8 mouse cellular contexts compared by ENCODE assay signal in the genomic region with DNA sequence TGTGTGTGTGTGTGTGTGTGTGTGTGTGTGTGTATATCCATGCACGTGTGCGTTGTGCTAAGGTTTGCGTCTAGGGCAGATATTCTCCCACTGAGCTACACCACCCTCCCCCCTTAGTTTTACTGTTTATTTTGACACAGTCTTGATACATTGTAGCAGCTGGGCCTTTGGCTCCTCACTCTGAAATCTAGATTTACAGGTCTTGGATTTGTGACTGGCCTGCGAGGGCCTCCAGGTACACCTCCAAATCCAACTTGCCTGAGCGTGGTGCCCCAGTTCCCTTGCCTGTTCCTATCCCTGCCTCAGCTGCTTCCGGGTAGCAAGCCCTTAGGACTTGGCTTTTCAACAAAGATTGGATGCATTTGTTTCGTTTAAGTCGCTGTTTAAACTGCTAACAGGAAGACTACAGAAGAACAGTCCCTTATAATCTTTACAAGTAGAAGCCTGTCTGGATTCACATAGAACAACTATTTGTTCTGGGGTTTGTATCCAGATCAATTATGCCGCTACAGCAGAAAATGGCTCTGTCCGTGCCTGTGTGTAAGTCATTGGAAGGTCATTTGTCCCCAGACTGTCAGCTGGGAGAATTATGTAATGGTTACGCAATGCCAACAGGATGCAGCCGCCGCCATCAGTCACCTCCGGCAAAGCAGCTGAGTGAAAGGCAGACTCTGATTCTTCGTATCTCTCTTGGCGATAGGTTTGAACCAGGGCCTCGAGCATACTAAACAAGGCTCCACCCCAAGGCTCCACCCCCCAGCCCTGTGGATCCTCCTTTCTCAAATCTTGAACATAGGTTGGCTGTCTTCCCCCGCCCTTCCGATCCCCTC. TPM values are rescaled to one million over a fixed set of nuclear protein-coding genes. Genes with fewer than 3 reads are reported as not detected.
DNase-seq lines count a peak whose midpoint lies in the region; ATAC-seq and TF ChIP-seq lines count a peak whose summit lies in the region.

No protein-coding gene starts in this region.

- DNase-seq in embryonic facial prominence, embryonic 10.5 days (ENCODE audit: low spot score): no peak
- peak; percentile 71 for DNase-seq in heart, postnatal 25 days (ENCODE audit: low spot score)
- DNase-seq in liver, embryonic 11.5 days (ENCODE audit: low spot score): no peak
- peak; percentile 67 for DNase-seq in testis, postnatal 14 days (ENCODE audit: low spot score)
- DNase-seq in cerebellum, adult 8-10 months: no peak
- DNase-seq in thymus, postnatal 14 days: no peak

- H3K9me3 ChIP-seq in ES-Bruce4 (replicated peaks; ENCODE audit: control insufficient read depth, insufficient read depth, low read length, poor library complexity, severe bottlenecking): no peaks in the 10 kb centered on the region
- H3K9me3 ChIP-seq in embryonic facial prominence, embryonic 10.5 days: no peaks in the 10 kb centered on the region
- H3K9me3 ChIP-seq in liver, embryonic 11.5 days (ENCODE audit: control insufficient read depth, low read length): no peaks in the 10 kb centered on the region
- no peaks in the 10 kb centered on the region for H3K9me3 ChIP-seq in midbrain, embryonic 16.5 days (replicated peaks; ENCODE audit: control insufficient read depth, low read length, poor library complexity, severe bottlenecking)

- peak overlapping the region; percentile 33 for H3K9ac ChIP-seq in ES-Bruce4 (ENCODE audit: low read depth, poor library complexity, severe bottlenecking)
- H3K9ac ChIP-seq in liver, embryonic 11.5 days (ENCODE audit: low read depth, low read length): 0 out of 2 replicates have a peak overlapping the region, but pooled peaks have one; percentile 28
- no peak overlapping the region for H3K9ac ChIP-seq in midbrain, embryonic 16.5 days (ENCODE audit: low read depth, low read length)

- peaks cover 11% of the 10 kb centered on the region for H3K4me1 ChIP-seq in ES-Bruce4 (ENCODE audit: control insufficient read depth, insufficient read depth, low read length)
- peaks cover 34% of the 10 kb centered on the region for H3K4me1 ChIP-seq in embryonic facial prominence, embryonic 10.5 days
- H3K4me1 ChIP-seq in liver, embryonic 11.5 days (replicated peaks; ENCODE audit: control insufficient read depth, insufficient read depth, low read length): peaks cover 62% of the 10 kb centered on the region
- peaks cover 13% of the 10 kb centered on the region for H3K4me1 ChIP-seq in midbrain, embryonic 16.5 days (ENCODE audit: control insufficient read depth, insufficient read depth, low read length)

- ATAC-seq in liver, embryonic 11.5 days (replicated peaks; ENCODE audit: low FRiP score): no peak
- ATAC-seq in midbrain, embryonic 16.5 days: no peak

- no peaks in the 10 kb centered on the region for H3K27me3 ChIP-seq in ES-Bruce4 (ENCODE audit: control insufficient read depth, insufficient read depth, low read length, poor library complexity, severe bottlenecking)
- no peaks in the 10 kb centered on the region for H3K27me3 ChIP-seq in embryonic facial prominence, embryonic 10.5 days (replicated peaks; ENCODE audit: low read depth, poor library complexity, severe bottlenecking)
- no peaks in the 10 kb centered on the region for H3K27me3 ChIP-seq in liver, embryonic 11.5 days (replicated peaks; ENCODE audit: control insufficient read depth, insufficient read depth, low read length)
- no peaks in the 10 kb centered on the region for H3K27me3 ChIP-seq in midbrain, embryonic 16.5 days (ENCODE audit: control insufficient read depth, insufficient read depth, low read depth, low read length)

- peak overlapping the region; percentile 51 for H3K4me3 ChIP-seq in ES-Bruce4 (ENCODE audit: low read depth, low read length)
- H3K4me3 ChIP-seq in embryonic facial prominence, embryonic 10.5 days: no peak overlapping the region
- no peak overlapping the region for H3K4me3 ChIP-seq in liver, embryonic 11.5 days (ENCODE audit: low read depth, low read length)
- no peak overlapping the region for H3K4me3 ChIP-seq in midbrain, embryonic 16.5 days (ENCODE audit: low read depth, low read length)

- no peak for TF ChIP-seq CTCF in ES-Bruce4 (IDR thresholded peaks at IDR 0.05; ENCODE audit: low read depth, low read length)

- H3K4me2 ChIP-seq in liver, embryonic 11.5 days: no peak overlapping the region
- H3K4me2 ChIP-seq in midbrain, embryonic 16.5 days (ENCODE audit: low read length): no peak overlapping the region

- peak overlapping the region; percentile 89 for H3K27ac ChIP-seq in ES-Bruce4 (ENCODE audit: insufficient read depth, low read length)
- H3K27ac ChIP-seq in embryonic facial prominence, embryonic 10.5 days (replicated peaks): 0 out of 2 replicates have a peak overlapping the region, but pooled peaks have one; percentile 46
- H3K27ac ChIP-seq in liver, embryonic 11.5 days (ENCODE audit: low read depth, low read length): peak overlapping the region; percentile 60; the same call in 1 of the 2 replicates
- H3K27ac ChIP-seq in midbrain, embryonic 16.5 days (ENCODE audit: low read length): no peak overlapping the region

- peaks cover 21% of the 10 kb centered on the region for H3K36me3 ChIP-seq in ES-Bruce4 (ENCODE audit: control insufficient read depth, insufficient read depth, low read length, poor library complexity, severe bottlenecking)
- H3K36me3 ChIP-seq in embryonic facial prominence, embryonic 10.5 days (replicated peaks): peaks cover 56% of the 10 kb centered on the region
- peaks cover 19% of the 10 kb centered on the region for H3K36me3 ChIP-seq in liver, embryonic 11.5 days (ENCODE audit: control insufficient read depth, insufficient read depth, low read length)
- peaks cover 15% of the 10 kb centered on the region for H3K36me3 ChIP-seq in midbrain, embryonic 16.5 days (ENCODE audit: control insufficient read depth, insufficient read depth, low read length)

- intact Hi-C loops in heart, postnatal 25 days (cut with DNase I): loop anchor here (2.0 to 5.0 kb wide), 2 partner anchors 14 to 34 kb away; a partner anchor contains a TSS

- peak; percentile 72 for TF ChIP-seq POLR2A in ES-Bruce4 (IDR thresholded peaks at IDR 0.05; ENCODE audit: insufficient read depth, low read length)

- WGBS in embryonic facial prominence, embryonic 10.5 days: 92% methylated on average over 19 of the region's 19 CpGs
- WGBS in liver, embryonic 11.5 days: 69% methylated on average over 19 of the region's 19 CpGs
- 93% methylated on average over 19 of the region's 19 CpGs for WGBS in midbrain, embryonic 16.5 days

- TF ChIP-seq EP300 in ES-Bruce4 (IDR thresholded peaks at IDR 0.05; ENCODE audit: insufficient read depth, low read depth, low read length): peak; percentile 88

RNA-seq across cellular contexts. Expression of a gene that starts 31.7 kb away (rescaled TPM):
- polyA plus RNA-seq in ES-Bruce4 (2011; ENCODE audit: insufficient read depth, insufficient read length, low read depth, missing spikeins): 77.5 and 77.7 TPM in 2 replicates
- 50.6 and 51.8 TPM in 2 replicates for polyA plus RNA-seq in embryonic facial prominence, embryonic 10.5 days (2016; fragmentation: Nextera tagmentation; extraction: Ambion mirVana)
- 10 to 100 TPM; 71.7 to 74.1 TPM for total RNA-seq in heart, postnatal 25 days (2021)
- 20.9 and 22.8 TPM in 2 replicates for polyA plus RNA-seq in liver, embryonic 11.5 days (2014; fragmentation: Nextera tagmentation; extraction: Ambion mirVana)
- polyA plus RNA-seq in midbrain, embryonic 16.5 days (2015; fragmentation: Nextera tagmentation; extraction: Ambion mirVana): 60.7 and 63.4 TPM in 2 replicates

Comparison
In these comparisons a context has a peak if more than half of its experiments do, and no peak if none do; other contexts are left out.
1. DNase-seq: peak in heart, postnatal 25 days (single experiment) and testis, postnatal 14 days (single experiment); none in embryonic facial prominence, embryonic 10.5 days (single experiment), liver, embryonic 11.5 days (single experiment), cerebellum, adult 8-10 months (single experiment) and thymus, postnatal 14 days (single experiment).